Mouse (Mus musculus): ENCODE data around the gene Tnfsf14.
A peak's percentile ranks its signal among the peaks of the same experiment; 100 is the strongest.

Tnfsf14 gene

GRCm38 (mm10) chr17:57194041-57194507 is at the start of gene Tnfsf14:
TSS of gene Tnfsf14 (minus strand) at chr17:57194177.
- DNase-seq, result peak; percentile 45 to 49

- DNase-seq, result no peak
Measured at GRCm38 (mm10) chr17:57237181-57237580, 43.2 kb upstream of the Tnfsf14 start.

- no peak for DNase-seq
Measured at GRCm38 (mm10) chr17:57235803-57236202, 41.8 kb upstream of the Tnfsf14 start.

- DNase-seq, result no peak
Measured at GRCm38 (mm10) chr17:57234254-57234928, 40.4 kb upstream of the Tnfsf14 start.

- DNase-seq, result no peak
Measured at GRCm38 (mm10) chr17:57233038-57233437, 39.1 kb upstream of the Tnfsf14 start.

- DNase-seq, result no peak
Measured at GRCm38 (mm10) chr17:57232200-57232599, 38.2 kb upstream of the Tnfsf14 start.

- DNase-seq, result peak; percentile 45 to 52
Measured at GRCm38 (mm10) chr17:57231321-57231771, 37.4 kb upstream of the Tnfsf14 start.

GRCm38 (mm10) chr17:57230728-57231125 is 36.8 kb upstream of the Tnfsf14 start:
- peak; percentile 30 to 69 for DNase-seq

GRCm38 (mm10) chr17:57229851-57230727 is 36.1 kb upstream of the Tnfsf14 start:
- no peak for DNase-seq

- DNase-seq, result no peak
Measured at GRCm38 (mm10) chr17:57228873-57229272, 34.9 kb upstream of the Tnfsf14 start.

GRCm38 (mm10) chr17:57228014-57228413 is 34.0 kb upstream of the Tnfsf14 start, which contains the start of gene C3:
TSS of gene C3 (minus strand) at chr17:57228136.
- DNase-seq, result peak; percentile 87 to 91

- DNase-seq, result peak in 1 of 2 experiments; percentile 26
Measured at GRCm38 (mm10) chr17:57227468-57227867, 33.5 kb upstream of the Tnfsf14 start.

- DNase-seq, result peak in 1 of 2 experiments; percentile 3
Measured at GRCm38 (mm10) chr17:57223313-57223712, 29.3 kb upstream of the Tnfsf14 start.

- DNase-seq, result no peak
Measured at GRCm38 (mm10) chr17:57221911-57222310, 27.9 kb upstream of the Tnfsf14 start.

- peak in 1 of 2 experiments; percentile 46 for DNase-seq
Measured at GRCm38 (mm10) chr17:57219884-57220207, 25.9 kb upstream of the Tnfsf14 start.

GRCm38 (mm10) chr17:57219167-57219883 is 25.3 kb upstream of the Tnfsf14 start:
- DNase-seq, result peak; percentile 71 to 76

- DNase-seq, result no peak
Measured at GRCm38 (mm10) chr17:57218335-57218900, 24.4 kb upstream of the Tnfsf14 start.

- DNase-seq, result no peak
Measured at GRCm38 (mm10) chr17:57214676-57215387, 20.9 kb upstream of the Tnfsf14 start.

- DNase-seq, result no peak
Measured at GRCm38 (mm10) chr17:57211501-57211900, 17.5 kb upstream of the Tnfsf14 start.

- DNase-seq, result no peak
Measured at GRCm38 (mm10) chr17:57209330-57209729, 15.4 kb upstream of the Tnfsf14 start.

GRCm38 (mm10) chr17:57207938-57208337 is 14.0 kb upstream of the Tnfsf14 start:
- no peak for DNase-seq

All from lung, adult 18-20 months (tissue).